Mouse (Mus musculus) megakaryocyte, adult 5-6 weeks (primary cell): ENCODE measurements around the gene Fam43b. TPM values are rescaled to one million over a fixed set of nuclear protein-coding genes. Genes with fewer than 3 reads are reported as not detected.

Source experiments
- ATAC-seq: 2 replicates; pipeline ENCODE4 v1.8.0; 2016; ENCODE audit warnings: mild to moderate bottlenecking, inconsistent platforms; ENCODE audit not compliant: poor library complexity, severe bottlenecking
- total RNA-seq, 2 experiments: library from RNA; stranded (forward) in 1 of 2; stranded (reverse) in 1 of 2; fragments of 153-499, 151-499 nt in 1 of 2; fragments of 221-1000, 200-1000 nt in 1 of 2; gene quantifications; 2 replicates each; pipeline versions ENCODE4 v1.2.3 to v1.2.4; 2015 to 2017

Gene Fam43b
- total RNA-seq, 2 experiments from 2014 or later: not detected

- no peak for ATAC-seq
Measured at GRCm38 (mm10) chr4:138353438-138354171, 42.7 kb downstream of the Fam43b start.

GRCm38 (mm10) chr4:138352692-138353091, 43.6 kb downstream of the Fam43b start:
- no peak for ATAC-seq

DNA sequence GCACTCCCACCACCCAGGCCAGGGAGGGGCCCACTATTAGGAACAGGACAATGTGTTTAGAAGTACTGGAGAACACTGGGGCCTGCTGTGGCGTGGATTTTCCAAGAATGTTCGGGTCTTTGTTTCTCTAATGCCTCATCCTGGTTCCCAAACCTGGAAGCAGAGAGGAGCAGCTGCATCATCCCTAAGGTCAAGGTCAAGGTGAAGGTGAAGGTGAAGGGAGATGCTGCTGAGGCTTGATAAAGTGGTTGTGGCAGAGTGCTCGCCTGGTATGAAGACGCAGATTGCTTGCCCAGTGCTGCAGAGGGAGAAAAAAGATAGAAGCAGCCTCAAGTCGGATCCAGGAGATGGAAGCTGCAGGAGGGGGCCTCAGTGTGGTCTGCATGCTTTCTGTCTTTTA, 44.5 kb downstream of the Fam43b start:
- no peak for ATAC-seq

DNA sequence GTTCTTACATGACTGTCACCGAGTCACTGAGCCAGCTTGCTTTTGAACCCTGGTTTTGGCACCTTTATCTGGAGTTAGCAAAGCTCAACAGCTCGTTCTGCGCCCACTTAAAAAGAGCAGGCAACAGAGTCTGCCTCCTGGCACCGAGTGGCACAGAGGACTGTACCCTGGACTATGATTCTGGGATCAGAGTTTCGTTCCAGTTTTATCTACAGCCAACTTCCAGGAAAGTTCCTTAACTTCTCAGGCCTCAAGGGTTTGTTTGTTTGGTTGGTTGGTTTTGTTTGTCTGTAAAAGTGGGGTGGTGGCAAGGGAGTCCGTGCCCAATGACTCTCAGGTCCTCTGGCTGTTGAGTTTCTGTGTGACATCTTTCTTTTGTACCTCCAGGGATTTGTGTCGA, 47.6 kb downstream of the Fam43b start:
- no peak for ATAC-seq

GRCm38 (mm10) chr4:138347280-138347679, 49.0 kb downstream of the Fam43b start:
- ATAC-seq: no peak

GRCm38 (mm10) chr4:138344891-138345545, 51.3 kb downstream of the Fam43b start:
- ATAC-seq: no peak

Other genes starting within 250 kb of the Fam43b start
- gene Hp1bp3, start 180.2 kb downstream of the Fam43b start, total RNA-seq (2015): 89.1 and 105 TPM in 2 replicates
- gene Hp1bp3, start 180.2 kb downstream of the Fam43b start, total RNA-seq (2017): 165 and 173 TPM in 2 replicates
- 1.5 and 2.4 TPM in 2 replicates for gene Sh2d5, start 146.1 kb downstream of the Fam43b start, total RNA-seq (2015)
- gene Sh2d5, start 146.1 kb downstream of the Fam43b start, total RNA-seq (2017): 1.2 and 1.3 TPM in 2 replicates
- 0.13 and 0.25 TPM in 2 replicates for gene Kif17, start 146.1 kb downstream of the Fam43b start, total RNA-seq (2015)
- gene Kif17, start 146.1 kb downstream of the Fam43b start, total RNA-seq (2017): 0.12 and 0.59 TPM in 2 replicates
- 137 and 143 TPM in 2 replicates for gene Ddost, start 91.8 kb downstream of the Fam43b start, total RNA-seq (2015)
- gene Ddost, start 91.8 kb downstream of the Fam43b start, total RNA-seq (2017): 100 and 102 TPM in 2 replicates
- gene Pink1, start 70.2 kb downstream of the Fam43b start, total RNA-seq (2015): 26.9 and 31.8 TPM in 2 replicates
- gene Pink1, start 70.2 kb downstream of the Fam43b start, total RNA-seq (2017): 29.8 and 32.2 TPM in 2 replicates
- not detected in 2 replicates for gene Cda, start 28.5 kb downstream of the Fam43b start, total RNA-seq (2015)
- not detected in 2 replicates for gene Cda, start 28.5 kb downstream of the Fam43b start, total RNA-seq (2017)
- gene Mul1, start 38.1 kb upstream of the Fam43b start, total RNA-seq (2015): 4.9 and 8.1 TPM in 2 replicates
- 4.4 and 6.1 TPM in 2 replicates for gene Mul1, start 38.1 kb upstream of the Fam43b start, total RNA-seq (2017)
- gene Camk2n1, start 57.8 kb upstream of the Fam43b start, total RNA-seq (2015): 0.21 and 0.40 TPM in 2 replicates
- gene Camk2n1, start 57.8 kb upstream of the Fam43b start, total RNA-seq (2017): 0.04 TPM in 1 of 2 replicates, not detected in the other
- not detected in 2 replicates for gene Vwa5b1, start 239.4 kb upstream of the Fam43b start, total RNA-seq (2015)
- not detected in 2 replicates for gene Vwa5b1, start 239.4 kb upstream of the Fam43b start, total RNA-seq (2017)